Mouse (Mus musculus): ENCODE measurements at regions not wholly inside any gene's neighbourhood (a gene's known extent, or its start where the extent isn't known, plus 50 kb on each side); places are given as distances from the start of the nearest gene placed in this dataset.
"Not testable (repeated sequence)": the region's sequence is repeated elsewhere in the genome, so short reads cannot be mapped to it uniquely, and the experiment has no call there.

- ATAC-seq = no peak
These were observed 73.7 kb downstream of the Cpn2 start for GRCm38 (mm10) chr16:30193294-30194261.

DNA sequence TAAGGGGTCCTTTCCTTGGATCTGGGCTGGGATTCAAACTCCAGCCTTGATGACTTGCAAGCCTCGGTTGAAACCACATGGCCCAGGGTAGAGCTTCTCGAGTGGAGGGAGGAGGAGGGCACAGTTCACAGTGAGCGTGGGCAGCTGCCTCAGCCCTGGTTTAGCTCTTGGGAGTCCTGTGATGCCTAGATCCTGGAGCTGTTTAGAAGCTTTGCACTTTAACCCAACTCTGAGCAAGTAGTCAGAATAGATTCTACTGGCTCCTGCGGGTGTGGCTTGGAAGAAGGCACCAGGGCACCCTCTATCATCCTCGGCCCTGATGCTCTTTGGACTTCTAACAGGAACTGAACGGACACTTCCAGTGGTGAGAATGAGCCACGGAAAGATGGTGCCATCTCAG, 72.5 kb downstream of the Cpn2 start:
- ATAC-seq = no peak

DNA sequence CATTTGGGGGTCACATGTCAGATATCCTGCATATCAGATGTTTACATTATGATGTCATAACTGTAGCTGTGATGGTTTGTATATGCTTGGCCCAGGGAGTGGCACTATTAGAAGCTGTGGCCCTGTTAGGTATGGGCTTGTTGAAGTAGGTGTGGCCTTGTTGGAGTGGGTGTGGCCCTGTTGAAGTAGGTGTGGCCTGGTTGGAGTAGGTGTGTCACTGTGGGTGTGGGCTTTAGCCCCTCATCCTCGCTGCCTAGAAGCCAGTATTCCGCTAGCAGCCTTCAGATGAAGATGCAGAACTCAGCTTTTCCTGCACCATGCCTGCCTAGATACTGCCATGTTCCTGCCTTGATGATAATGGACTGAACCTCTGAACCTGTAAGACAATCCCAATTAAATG, 71.4 kb downstream of the Cpn2 start:
- not testable (repeated sequence) for ATAC-seq

DNA sequence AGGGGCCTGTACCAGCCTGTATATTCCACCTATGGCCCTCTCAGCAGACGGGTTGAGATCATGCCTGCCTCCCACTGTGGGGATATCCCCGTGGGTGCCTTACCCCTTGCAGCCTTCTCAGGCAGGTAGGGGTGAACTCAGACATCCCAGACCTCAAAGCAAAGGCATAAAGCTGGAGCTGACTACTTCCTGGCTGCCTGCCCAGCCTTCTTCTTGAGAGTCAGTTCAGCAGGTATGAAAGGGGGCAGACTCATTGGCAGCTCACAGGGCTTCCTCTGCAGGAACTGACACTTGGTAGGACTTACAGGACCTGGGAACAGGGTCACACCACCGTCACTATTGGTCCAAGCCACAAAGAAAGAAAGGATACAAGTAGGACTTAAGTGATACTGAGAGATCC, 69.9 kb downstream of the Cpn2 start:
- no peak for ATAC-seq

DNA sequence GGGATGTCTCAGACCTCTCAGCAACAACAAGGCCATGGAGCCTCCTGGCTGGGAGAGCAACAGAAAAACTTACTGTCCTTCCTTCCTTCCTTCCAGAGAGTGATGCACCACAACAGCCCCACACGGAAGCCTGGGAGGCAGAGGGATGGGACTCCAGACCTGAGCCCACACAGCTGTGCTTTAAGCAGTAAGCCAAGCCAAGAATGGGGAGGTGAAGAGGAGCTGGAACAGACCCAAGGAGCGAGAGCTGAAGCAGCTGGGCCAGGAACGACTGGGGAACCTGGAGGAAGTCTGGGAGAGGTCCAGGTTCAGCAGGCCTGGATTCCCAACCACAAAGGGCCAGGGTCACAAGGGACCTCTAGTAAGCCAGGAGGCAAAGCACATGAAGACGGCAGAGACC, 67.5 kb downstream of the Cpn2 start:
- no peak for ATAC-seq

DNA sequence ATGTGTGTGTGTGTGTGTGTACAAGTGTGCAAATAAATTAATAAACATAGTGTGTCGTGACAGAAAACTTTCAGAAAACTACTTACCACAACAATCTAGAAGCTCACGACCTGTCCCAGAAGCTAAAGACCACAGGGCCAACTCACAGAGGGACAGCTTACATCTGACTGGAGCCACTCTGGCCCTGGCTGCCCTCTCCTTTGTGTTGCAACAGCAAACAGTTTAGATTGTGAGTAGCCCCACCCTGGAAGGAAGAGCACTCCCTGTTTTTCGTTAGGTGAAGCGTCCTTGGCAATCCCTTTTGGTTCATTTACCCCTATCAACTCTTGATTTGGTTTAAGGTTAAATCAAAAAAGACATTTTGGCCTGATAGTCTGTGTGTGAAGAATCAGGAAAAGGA, 63.2 kb downstream of the Cpn2 start:
- no peak for ATAC-seq

DNA sequence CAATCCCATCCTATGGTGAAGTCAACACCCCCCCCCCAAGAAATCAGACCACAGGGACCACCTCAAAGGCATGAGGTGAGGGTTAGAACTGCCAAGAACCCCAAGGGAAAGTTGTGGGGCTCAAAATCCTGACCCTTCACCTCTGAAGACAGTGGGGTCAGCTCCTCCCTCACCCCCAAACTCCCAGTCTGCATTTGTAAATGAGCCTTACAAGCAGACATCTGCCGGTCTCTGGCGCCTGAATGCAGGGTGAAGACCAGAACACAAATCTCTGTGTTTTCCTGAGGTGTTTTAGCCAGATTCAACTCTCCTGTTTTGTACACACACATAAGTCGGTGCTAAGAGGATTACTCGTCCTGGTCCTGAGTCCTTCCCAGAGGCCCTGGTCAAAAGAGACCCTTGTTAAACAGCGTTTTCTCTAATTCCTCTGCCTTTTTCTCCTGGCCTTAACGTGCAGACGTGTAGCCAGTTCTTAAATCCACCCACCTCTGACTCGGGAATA, 61.9 kb downstream of the Cpn2 start:
- no peak for ATAC-seq

DNA sequence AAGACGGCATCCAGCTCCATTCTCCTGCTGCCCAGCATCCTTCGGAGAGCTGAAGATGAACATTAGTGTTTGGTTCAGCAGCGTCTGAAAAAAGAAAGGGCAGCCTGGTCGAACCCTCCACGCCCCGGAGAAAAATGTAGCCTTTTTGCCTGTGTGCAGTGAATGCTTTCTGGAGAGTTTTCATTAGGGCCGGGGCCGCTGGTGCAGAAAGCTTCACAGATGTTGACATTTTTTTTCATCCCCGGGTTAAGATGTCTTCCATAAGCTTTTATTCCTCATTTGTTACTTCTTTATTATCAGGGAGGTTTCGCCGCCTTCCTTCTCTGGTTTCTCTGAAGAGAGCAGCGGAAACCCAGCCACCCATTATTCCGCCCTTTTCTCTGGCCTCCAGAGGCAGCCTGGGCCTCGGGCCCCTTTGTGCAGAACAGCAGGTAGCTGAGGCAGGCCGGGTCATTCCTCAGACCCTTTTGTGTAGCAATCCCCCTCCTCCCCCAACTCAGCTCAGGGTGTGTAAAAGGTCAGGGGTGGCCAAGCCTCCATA, 61.4 kb downstream of the Cpn2 start:
- ATAC-seq = no peak
